Mouse (Mus musculus): Measurements from ENCODE around the gene Dok4. TPM values are rescaled to one million over a fixed set of nuclear protein-coding genes. Genes with fewer than 3 reads are reported as not detected.
"Not testable (repeated sequence)": the region's sequence is repeated elsewhere in the genome, so short reads cannot be mapped to it uniquely, and the experiment has no call there.

The Dok4 gene
- polyA plus RNA-seq, 1 experiment from 2014 or later, result 28.2 TPM

DNA sequence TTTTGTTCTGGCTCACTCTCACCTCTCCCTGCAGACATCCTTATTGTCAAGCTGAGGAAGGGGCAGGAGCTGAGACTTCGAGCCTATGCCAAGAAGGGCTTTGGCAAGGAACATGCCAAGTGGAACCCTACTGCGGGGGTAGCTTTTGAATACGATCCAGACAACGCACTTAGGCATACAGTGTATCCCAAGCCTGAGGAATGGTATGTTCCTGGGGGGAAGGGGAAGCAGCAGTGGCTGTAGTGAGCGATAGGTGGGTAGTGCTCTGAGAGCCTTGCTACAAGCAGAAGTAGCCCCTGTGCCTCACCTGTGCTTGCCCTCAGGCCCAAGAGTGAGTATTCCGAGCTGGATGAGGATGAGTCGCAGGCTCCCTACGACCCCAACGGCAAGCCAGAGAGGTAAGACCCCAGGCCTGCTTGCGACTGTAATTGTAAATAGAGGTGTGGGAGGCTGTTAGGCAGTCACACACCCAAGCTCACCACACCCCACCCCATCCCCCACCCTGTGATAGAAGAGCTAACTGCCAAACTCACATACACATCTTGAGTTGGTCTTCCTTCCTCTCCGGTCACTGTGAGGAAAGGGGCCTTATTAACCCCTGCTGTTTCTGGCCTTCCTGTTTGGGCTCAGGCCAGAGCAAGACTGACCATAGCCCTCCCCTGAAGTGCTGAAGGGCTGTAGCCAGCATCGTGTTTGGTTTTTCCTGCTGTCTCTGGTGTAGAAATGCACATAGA is 13.5 kb downstream of the Dok4 start:
- 72% methylated on average over 12 of the region's 12 CpGs for WGBS

DNA sequence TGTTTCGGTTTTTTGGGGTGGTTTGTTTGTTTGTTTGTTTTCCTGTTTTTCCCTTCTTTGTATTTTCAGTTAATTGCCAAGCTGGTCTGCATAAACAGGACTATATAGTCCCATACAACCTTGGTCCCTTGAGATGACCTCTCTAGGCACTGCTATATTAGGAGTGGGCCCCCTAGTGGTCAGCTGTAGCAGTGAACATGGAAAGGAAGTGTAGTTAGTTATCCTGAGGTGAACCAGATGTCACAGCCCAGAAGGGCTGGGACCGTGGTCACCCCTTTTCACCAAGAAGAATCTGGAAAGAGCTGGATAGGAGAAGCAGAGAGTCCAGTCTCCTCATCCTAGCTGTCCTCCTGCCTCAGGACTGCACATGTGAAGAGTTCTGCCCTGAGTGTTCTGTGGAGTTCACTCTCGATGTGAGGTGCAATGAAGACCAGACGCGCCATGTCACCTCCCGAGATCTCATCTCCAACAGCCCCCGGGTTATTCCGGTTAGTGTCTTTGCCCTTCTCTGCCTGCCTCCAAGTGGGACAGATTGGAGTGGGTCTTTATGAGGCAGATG is 14.7 kb downstream of the Dok4 start:
- no peak overlapping the region for H3K4me2 ChIP-seq (ENCODE audit: low read length)
- H3K4me3 ChIP-seq (ENCODE audit: control insufficient read depth in 1 of 2, insufficient read depth in 1 of 2, low read depth in 1 of 2, low read length in 2 of 2), result no peak overlapping the region
- H3K9me3 ChIP-seq (ENCODE audit: control insufficient read depth, low read length), result no peaks in the 10 kb centered on the region
- H3K36me3 ChIP-seq (ENCODE audit: control insufficient read depth, insufficient read depth, low read length), result peaks cover 76% of the 10 kb centered on the region
- WGBS, result 65% methylated on average over 8 of the region's 8 CpGs
- H3K27me3 ChIP-seq (ENCODE audit: control insufficient read depth, insufficient read depth, low read length), result no peaks in the 10 kb centered on the region
- H3K9ac ChIP-seq (ENCODE audit: low read length), result no peak overlapping the region
- ATAC-seq (ENCODE audit: insufficient number of reproducible peaks, insufficient read depth, low FRiP score, low read depth), result no peak
- H3K27ac ChIP-seq (replicated peaks in 1 of 2; ENCODE audit: control insufficient read depth in 1 of 2, insufficient read depth in 1 of 2, low read depth in 2 of 2, low read length in 2 of 2), result no peak overlapping the region
- H3K4me1 ChIP-seq (ENCODE audit: control insufficient read depth in 2 of 2, insufficient read depth in 2 of 2, low read length in 2 of 2), result peaks cover 0 to 9% of the 10 kb centered on the region in 2 experiments; a peak in 1 of 4 replicates

More for the DNA sequence above, 13.5 kb downstream of the Dok4 start:
- Histone ChIP-seq H3K36me3 (ENCODE audit: control insufficient read depth, insufficient read depth, low read length) (peaks cover 88% of the 10 kb centered on the region), H3K27ac (replicated peaks in 1 of 2; ENCODE audit: control insufficient read depth in 1 of 2, insufficient read depth in 1 of 2, low read depth in 2 of 2, low read length in 2 of 2) (peak overlapping the region; percentile 62 to 63; a peak in 2 of 4 replicates), H3K4me3 (ENCODE audit: control insufficient read depth in 1 of 2, insufficient read depth in 1 of 2, low read depth in 1 of 2, low read length in 2 of 2) (no peak overlapping the region), H3K4me2 (ENCODE audit: low read length) (no peak overlapping the region), H3K9me3 (ENCODE audit: control insufficient read depth, low read length) (no peaks in the 10 kb centered on the region), H3K27me3 (ENCODE audit: control insufficient read depth, insufficient read depth, low read length) (no peaks in the 10 kb centered on the region), H3K4me1 (ENCODE audit: control insufficient read depth in 2 of 2, insufficient read depth in 2 of 2, low read length in 2 of 2) (peaks cover 0 to 9% of the 10 kb centered on the region in 2 experiments; a peak in 1 of 4 replicates), H3K9ac (ENCODE audit: low read length) (no peak overlapping the region)
- peak; percentile 13; the same call in 1 of the 2 replicates for ATAC-seq (ENCODE audit: insufficient number of reproducible peaks, insufficient read depth, low FRiP score, low read depth)

DNA sequence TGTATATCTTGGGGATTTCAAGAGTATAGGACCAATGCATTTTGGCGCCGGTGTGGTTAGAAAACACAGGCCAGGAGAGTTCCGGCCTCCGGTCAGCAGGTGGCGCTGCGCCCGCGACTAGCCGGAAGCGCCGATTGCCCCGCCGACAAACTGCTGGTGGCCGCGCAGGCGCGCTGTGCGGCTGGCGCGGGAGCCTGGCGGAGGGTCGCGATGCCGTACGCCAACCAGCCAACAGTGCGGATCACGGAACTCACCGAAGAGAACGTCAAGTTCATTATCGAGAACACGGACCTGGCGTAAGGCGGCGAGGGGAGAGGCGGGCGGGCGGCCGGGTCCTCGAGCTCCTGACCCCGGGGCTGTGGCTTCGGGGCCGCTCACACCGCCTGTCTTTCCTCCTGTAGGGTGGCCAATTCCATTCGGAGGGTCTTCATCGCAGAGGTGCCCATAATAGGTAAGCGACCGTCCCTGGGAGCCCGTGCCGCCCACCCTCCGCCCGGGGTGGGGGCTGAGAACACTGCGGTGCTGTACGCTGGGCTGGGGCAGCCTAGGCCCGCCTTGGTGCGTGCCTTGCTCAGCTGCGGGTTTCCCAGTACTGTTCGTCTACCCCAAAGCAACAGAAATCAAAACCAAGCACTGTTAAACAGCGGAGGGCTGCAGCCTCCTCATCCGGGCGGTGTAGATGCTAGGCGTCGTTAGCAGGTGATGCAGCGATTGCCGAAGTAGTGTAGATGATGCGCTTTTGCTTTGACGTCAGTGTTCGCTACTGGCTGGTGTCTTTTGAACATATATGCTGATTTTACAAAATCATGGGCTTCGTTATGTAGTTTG is 18.6 kb downstream of the Dok4 start, which contains the start of gene Polr2c:
Gene Polr2c, plus strand, starts transcription at position 105 of the 828 bp plus-strand sequence.
- Histone ChIP-seq H3K4me3 (ENCODE audit: control insufficient read depth in 1 of 2, insufficient read depth in 1 of 2, low read depth in 1 of 2, low read length in 2 of 2) (peak within 1 kb of the TSS; percentile 88 to 99), H3K36me3 (ENCODE audit: control insufficient read depth, insufficient read depth, low read length) (peaks cover 73% of the 10 kb centered on the region), H3K9me3 (ENCODE audit: control insufficient read depth, low read length) (no peaks in the 10 kb centered on the region), H3K9ac (ENCODE audit: low read length) (peak within 1 kb of the TSS; percentile 98), H3K27ac (replicated peaks in 1 of 2; ENCODE audit: control insufficient read depth in 1 of 2, insufficient read depth in 1 of 2, low read depth in 2 of 2, low read length in 2 of 2) (peak within 1 kb of the TSS; percentile 42 to 66), H3K4me2 (ENCODE audit: low read length) (peak within 1 kb of the TSS; percentile 92), H3K4me1 (ENCODE audit: control insufficient read depth in 2 of 2, insufficient read depth in 2 of 2, low read length in 2 of 2) (peaks cover 0 to 9% of the 10 kb centered on the region in 2 experiments; a peak in 1 of 4 replicates), H3K27me3 (ENCODE audit: control insufficient read depth, insufficient read depth, low read length) (no peaks in the 10 kb centered on the region)
- under 1% methylated on average over 68 of the region's 68 CpGs for WGBS
- peak; percentile 52 for ATAC-seq (ENCODE audit: insufficient number of reproducible peaks, insufficient read depth, low FRiP score, low read depth)

DNA sequence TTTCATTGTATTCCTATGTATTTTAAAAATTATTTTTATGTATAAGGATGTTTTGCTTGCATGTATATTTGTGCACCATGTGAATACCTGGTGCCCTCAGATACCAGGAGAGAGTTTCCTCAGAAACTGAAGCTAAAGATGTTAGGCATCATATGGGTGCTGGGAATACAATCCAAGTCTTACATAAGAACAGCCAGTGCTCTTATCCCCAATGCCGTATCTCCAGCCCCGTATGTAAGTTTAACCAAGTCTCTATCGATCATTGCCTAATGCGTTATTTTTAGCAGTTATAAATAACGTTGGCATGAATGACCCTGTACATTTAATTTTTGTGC is 19.2 kb downstream of the Dok4 start:
- no peak for ATAC-seq (ENCODE audit: insufficient number of reproducible peaks, insufficient read depth, low FRiP score, low read depth)
- WGBS, result 29% methylated on average over 5 of the region's 5 CpGs
- H3K27ac ChIP-seq (replicated peaks in 1 of 2; ENCODE audit: control insufficient read depth in 1 of 2, insufficient read depth in 1 of 2, low read depth in 2 of 2, low read length in 2 of 2), result no peak overlapping the region
- H3K36me3 ChIP-seq (ENCODE audit: control insufficient read depth, insufficient read depth, low read length), result peaks cover 73% of the 10 kb centered on the region
- no peaks in the 10 kb centered on the region for H3K9me3 ChIP-seq (ENCODE audit: control insufficient read depth, low read length)
- H3K4me2 ChIP-seq (ENCODE audit: low read length), result peak overlapping the region; percentile 92
- no peaks in the 10 kb centered on the region for H3K27me3 ChIP-seq (ENCODE audit: control insufficient read depth, insufficient read depth, low read length)
- H3K9ac ChIP-seq (ENCODE audit: low read length), result peak overlapping the region; percentile 98
- H3K4me3 ChIP-seq (ENCODE audit: control insufficient read depth in 1 of 2, insufficient read depth in 1 of 2, low read depth in 1 of 2, low read length in 2 of 2), result peak overlapping the region in 1 of 2 experiments; percentile 99; a peak in 2 of 4 replicates
- H3K4me1 ChIP-seq (ENCODE audit: control insufficient read depth in 2 of 2, insufficient read depth in 2 of 2, low read length in 2 of 2), result peaks cover 0 to 9% of the 10 kb centered on the region in 2 experiments; a peak in 1 of 4 replicates

DNA sequence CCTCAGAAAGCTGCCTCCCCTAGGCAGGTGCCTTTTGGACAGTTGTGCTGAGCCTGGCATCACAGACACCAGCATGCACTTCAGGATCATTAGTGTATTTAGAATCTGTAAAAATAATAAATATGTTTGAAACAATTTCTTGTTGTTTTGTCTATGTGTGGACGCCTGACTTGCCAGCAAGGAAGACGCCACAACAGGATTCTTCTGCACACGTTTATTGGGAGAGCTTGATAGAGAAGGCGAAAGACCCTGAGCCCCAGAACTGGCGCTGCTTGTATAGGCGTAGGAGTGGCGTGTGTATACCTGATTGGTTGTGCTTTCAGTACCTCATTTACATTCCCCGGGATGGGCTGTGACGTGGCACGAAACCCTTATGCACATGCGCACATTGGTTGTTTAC is 21.4 kb downstream of the Dok4 start:
- not testable (repeated sequence) for H3K27ac ChIP-seq (replicated peaks in 1 of 2; ENCODE audit: control insufficient read depth in 1 of 2, insufficient read depth in 1 of 2, low read depth in 2 of 2, low read length in 2 of 2); H3K9me3 ChIP-seq (ENCODE audit: control insufficient read depth, low read length); H3K4me2 ChIP-seq (ENCODE audit: low read length); ATAC-seq (ENCODE audit: insufficient number of reproducible peaks, insufficient read depth, low FRiP score, low read depth); H3K27me3 ChIP-seq (ENCODE audit: control insufficient read depth, insufficient read depth, low read length); H3K4me3 ChIP-seq (ENCODE audit: control insufficient read depth in 1 of 2, insufficient read depth in 1 of 2, low read depth in 1 of 2, low read length in 2 of 2); H3K4me1 ChIP-seq (ENCODE audit: control insufficient read depth in 2 of 2, insufficient read depth in 2 of 2, low read length in 2 of 2); H3K9ac ChIP-seq (ENCODE audit: low read length)
- peaks cover 75% of the 10 kb centered on the region for H3K36me3 ChIP-seq (ENCODE audit: control insufficient read depth, insufficient read depth, low read length)
- WGBS, result 89% methylated on average over 11 of the region's 11 CpGs

DNA sequence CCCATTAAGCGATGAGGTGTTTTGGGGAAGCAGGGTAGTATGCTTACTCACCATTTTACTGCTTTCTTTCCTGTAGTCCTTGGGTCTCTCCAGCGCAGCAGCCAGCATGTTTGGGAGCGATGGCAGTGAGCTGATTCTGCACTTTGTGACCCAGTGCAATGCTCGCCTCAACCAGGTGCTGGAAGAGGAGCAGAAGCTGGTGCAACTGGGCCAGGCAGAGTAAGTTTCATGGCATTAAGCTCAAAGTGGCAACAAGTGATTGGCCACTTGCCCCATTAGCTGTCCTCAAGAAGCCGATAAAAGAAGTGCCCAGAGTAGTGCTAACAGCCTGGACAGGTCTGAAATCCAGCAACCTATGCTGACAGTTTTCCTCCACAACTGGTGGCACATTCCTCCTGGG is 26.1 kb downstream of the Dok4 start:
- 89% methylated on average over 5 of the region's 5 CpGs for WGBS
- no peak for ATAC-seq (ENCODE audit: insufficient number of reproducible peaks, insufficient read depth, low FRiP score, low read depth)
- H3K36me3 ChIP-seq (ENCODE audit: control insufficient read depth, insufficient read depth, low read length), result peaks cover 100% of the 10 kb centered on the region

DNA sequence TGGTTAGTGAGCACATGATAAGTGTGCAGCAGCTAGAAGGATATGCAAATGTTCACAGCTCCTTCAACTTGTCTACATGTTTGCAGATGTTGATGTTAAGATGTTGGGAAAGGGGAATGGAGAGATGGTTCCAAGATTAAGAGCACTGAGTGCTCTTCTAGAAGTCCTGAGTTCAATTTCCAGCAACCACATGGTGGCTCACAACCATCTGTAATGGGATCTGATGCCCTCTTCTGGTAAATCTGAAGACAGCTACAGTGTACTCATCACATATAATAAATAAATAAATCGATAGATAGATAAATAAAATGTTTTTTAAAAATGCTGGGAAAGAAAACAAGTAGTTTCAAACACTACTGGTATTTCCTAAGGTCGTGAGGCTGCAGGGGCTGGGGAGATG is 34.9 kb downstream of the Dok4 start:
- peaks cover 40% of the 10 kb centered on the region for H3K36me3 ChIP-seq (ENCODE audit: control insufficient read depth, insufficient read depth, low read length)
- 49% methylated on average over 2 of the region's 2 CpGs for WGBS
- ATAC-seq (ENCODE audit: insufficient number of reproducible peaks, insufficient read depth, low FRiP score, low read depth), result no peak
- no peak overlapping the region for H3K27ac ChIP-seq (replicated peaks in 1 of 2; ENCODE audit: control insufficient read depth in 1 of 2, insufficient read depth in 1 of 2, low read depth in 2 of 2, low read length in 2 of 2)
- H3K9ac ChIP-seq (ENCODE audit: low read length), result no peak overlapping the region
- no peak overlapping the region for H3K4me3 ChIP-seq (ENCODE audit: control insufficient read depth in 1 of 2, insufficient read depth in 1 of 2, low read depth in 1 of 2, low read length in 2 of 2)
- peaks cover 5 to 11% of the 10 kb centered on the region in 2 experiments for H3K4me1 ChIP-seq (ENCODE audit: control insufficient read depth in 2 of 2, insufficient read depth in 2 of 2, low read length in 2 of 2)
- H3K4me2 ChIP-seq (ENCODE audit: low read length), result no peak overlapping the region
- no peaks in the 10 kb centered on the region for H3K27me3 ChIP-seq (ENCODE audit: control insufficient read depth, insufficient read depth, low read length)
- no peaks in the 10 kb centered on the region for H3K9me3 ChIP-seq (ENCODE audit: control insufficient read depth, low read length)

More for the DNA sequence above, 26.1 kb downstream of the Dok4 start:
- no peak overlapping the region for H3K9ac ChIP-seq (ENCODE audit: low read length)
- no peaks in the 10 kb centered on the region for H3K4me1 ChIP-seq (ENCODE audit: control insufficient read depth in 2 of 2, insufficient read depth in 2 of 2, low read length in 2 of 2)
- H3K27ac ChIP-seq (replicated peaks in 1 of 2; ENCODE audit: control insufficient read depth in 1 of 2, insufficient read depth in 1 of 2, low read depth in 2 of 2, low read length in 2 of 2), result no peak overlapping the region
- H3K27me3 ChIP-seq (ENCODE audit: control insufficient read depth, insufficient read depth, low read length), result no peaks in the 10 kb centered on the region
- H3K4me3 ChIP-seq (ENCODE audit: control insufficient read depth in 1 of 2, insufficient read depth in 1 of 2, low read depth in 1 of 2, low read length in 2 of 2), result no peak overlapping the region
- no peak overlapping the region for H3K4me2 ChIP-seq (ENCODE audit: low read length)
- no peaks in the 10 kb centered on the region for H3K9me3 ChIP-seq (ENCODE audit: control insufficient read depth, low read length)
